Mouse (Mus musculus) lung, adult 2 months (tissue): ENCODE data around the gene Mmp25.
A peak's percentile ranks its signal among the peaks of the same experiment; 100 is the strongest.

Experiments used
- CTCF ChIP-seq: fragments of 200-500 bp; IDR thresholded peaks from 2 replicates; pipeline ENCODE4 v1.5.1; 2011; ENCODE audit warnings: mild to moderate bottlenecking, low read length, control low read depth; ENCODE audit not compliant: insufficient read depth
- POLR2A ChIP-seq: fragments of 200-500 bp; IDR thresholded peaks from 2 replicates; pipeline ENCODE4 v1.6.1; 2011; ENCODE audit warnings: low read depth, mild to moderate bottlenecking, control low read depth, low read length, borderline replicate concordance; ENCODE audit errors: extremely low read depth

GRCm38 (mm10) chr17:23585721-23586491 lies 59.2 kb downstream of the Mmp25 start:
- TF ChIP-seq POLR2A = peak; percentile 49; the same call in 1 of the 2 replicates
- TF ChIP-seq CTCF = no peak
